Mouse (Mus musculus): Measurements from ENCODE around the gene Ypel4.

DNA sequence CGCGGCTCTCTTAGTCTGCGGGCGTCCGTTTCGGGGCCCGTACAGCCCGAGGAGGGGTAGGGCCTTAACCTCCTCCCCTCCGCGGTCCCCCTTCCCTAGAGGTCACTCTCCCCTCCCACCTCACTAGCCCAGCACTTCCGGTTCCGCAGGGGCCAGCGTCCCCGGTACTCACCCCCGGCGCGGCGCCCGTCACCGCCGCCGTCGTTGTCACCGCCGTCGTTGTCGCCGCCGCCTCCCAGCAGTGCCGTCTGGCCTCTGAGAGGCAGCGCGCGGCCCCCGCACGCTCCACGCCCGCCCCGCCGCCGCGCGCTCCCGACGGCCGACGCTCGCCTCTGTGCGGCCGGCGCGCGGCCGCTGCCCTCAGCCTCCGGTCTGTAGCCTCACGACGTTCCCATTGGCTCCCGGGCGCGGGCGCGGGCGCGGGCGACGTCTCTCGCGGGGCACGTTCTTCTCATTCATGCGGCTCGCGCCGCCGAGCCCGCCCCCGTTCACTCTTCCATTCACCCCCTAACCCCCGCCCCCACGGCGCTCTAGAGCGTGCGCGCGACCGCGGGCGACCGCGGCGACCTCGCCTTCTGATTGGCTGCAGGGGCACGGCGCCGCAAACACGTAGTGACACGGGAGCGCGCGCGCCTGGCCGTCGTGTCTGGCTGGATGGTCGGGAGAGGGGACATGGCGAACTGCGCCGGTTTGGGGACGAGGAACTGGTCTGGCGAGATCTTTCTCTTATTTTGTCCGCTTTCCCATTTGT is 18.9 kb upstream of the Ypel4 start, which contains the start of gene Zdhhc5:
- TF ChIP-seq CTCF (IDR thresholded peaks at IDR 0.05; ENCODE audit: low read depth) (no peak), EP300 (optimal IDR thresholded peaks at IDR 0.05) (no peak)
